ENCODE assay signal across 9 mouse cellular contexts in genomic region chr4:152286183-152286582, GRCm38 (mm10). TPM values are rescaled to one million over a fixed set of nuclear protein-coding genes. Genes with fewer than 3 reads are reported as not detected.
DNase-seq lines count a peak whose midpoint lies in the region; ATAC-seq and TF ChIP-seq lines count a peak whose summit lies in the region.
"Had no signal": no experiment of that assay in that cellular context is flagged by ENCODE, and none has a peak within 500 bp of the region (broad histone marks: within the 10 kb centered on the region; RNA-seq: fewer than 3 reads in every experiment).

No protein-coding gene starts in this region.

- no peaks in the 10 kb centered on the region for H3K9me3 ChIP-seq in liver, embryonic 11.5 days (ENCODE audit: control insufficient read depth, low read length)
- H3K9me3 ChIP-seq in liver, postnatal 0 days (ENCODE audit: low read length), result no peaks in the 10 kb centered on the region
- H3K9me3 ChIP-seq in embryonic facial prominence, embryonic 14.5 days (ENCODE audit: control insufficient read depth, low read length), result no peaks in the 10 kb centered on the region
- no peaks in the 10 kb centered on the region for H3K9me3 ChIP-seq in intestine, embryonic 15.5 days
- no peaks in the 10 kb centered on the region for H3K9me3 ChIP-seq in neural tube, embryonic 12.5 days

- H3K27ac ChIP-seq in liver, embryonic 11.5 days (ENCODE audit: low read depth, low read length), result no peak overlapping the region
- H3K27ac ChIP-seq in liver, postnatal 0 days (ENCODE audit: low read depth), result no peak overlapping the region
- H3K27ac ChIP-seq in embryonic facial prominence, embryonic 14.5 days (replicated peaks; ENCODE audit: low read depth, low read length), result no peak overlapping the region
- no peak overlapping the region for H3K27ac ChIP-seq in intestine, embryonic 15.5 days
- no peak overlapping the region for H3K27ac ChIP-seq in neural tube, embryonic 12.5 days

- TF ChIP-seq CTCF in liver, postnatal 0 days (IDR thresholded peaks at IDR 0.05; ENCODE audit: low read depth), result no peak

- DNase-seq in liver, embryonic 11.5 days (ENCODE audit: low spot score), result no peak
- no peak for DNase-seq in liver, postnatal 0 days
- no peak for DNase-seq in embryonic facial prominence, embryonic 14.5 days (ENCODE audit: low spot score)
- no peak for DNase-seq in gastrocnemius, postnatal 36 days
- DNase-seq in adrenal gland, adult 2 months, result no peak
- DNase-seq in cerebellum, adult 8-10 months, result no peak

- intact Hi-C loops in gastrocnemius, postnatal 36 days (cut with DNase I), result no loop called here

- TF ChIP-seq EP300 in liver, postnatal 0 days (IDR thresholded peaks at IDR 0.05; ENCODE audit: low read depth), result no peak

- H3K4me2 ChIP-seq in liver, embryonic 11.5 days, result peak overlapping the region; percentile 45
- no peak overlapping the region for H3K4me2 ChIP-seq in liver, postnatal 0 days (ENCODE audit: low read depth, low read length)
- peak overlapping the region; percentile 46 for H3K4me2 ChIP-seq in embryonic facial prominence, embryonic 14.5 days (ENCODE audit: low read depth, low read length)
- H3K4me2 ChIP-seq in intestine, embryonic 15.5 days (replicated peaks), result peak overlapping the region; percentile 44
- peak overlapping the region; percentile 62 for H3K4me2 ChIP-seq in neural tube, embryonic 12.5 days (replicated peaks)

- no peak for ATAC-seq in liver, embryonic 11.5 days (replicated peaks; ENCODE audit: low FRiP score)
- ATAC-seq in liver, postnatal 0 days, result no peak
- no peak for ATAC-seq in embryonic facial prominence, embryonic 14.5 days (ENCODE audit: low read depth)
- no peak for ATAC-seq in intestine, embryonic 15.5 days
- ATAC-seq in neural tube, embryonic 12.5 days (ENCODE audit: low FRiP score, low read depth), result 0 out of 2 replicates have a peak, but pooled peaks have one; percentile 26

- H3K27me3 ChIP-seq in liver, embryonic 11.5 days (replicated peaks; ENCODE audit: control insufficient read depth, insufficient read depth, low read length), result peaks cover 92% of the 10 kb centered on the region
- peaks cover 91% of the 10 kb centered on the region for H3K27me3 ChIP-seq in liver, postnatal 0 days (ENCODE audit: insufficient read depth, low read length)
- peaks cover 93% of the 10 kb centered on the region for H3K27me3 ChIP-seq in embryonic facial prominence, embryonic 14.5 days (replicated peaks; ENCODE audit: control insufficient read depth, insufficient read depth, low read length)
- H3K27me3 ChIP-seq in intestine, embryonic 15.5 days (replicated peaks), result peaks cover 88% of the 10 kb centered on the region
- peaks cover 92% of the 10 kb centered on the region for H3K27me3 ChIP-seq in neural tube, embryonic 12.5 days (replicated peaks)

- WGBS in liver, embryonic 11.5 days, result 7% methylated on average over 32 of the region's 32 CpGs
- 7% methylated on average over 30 of the region's 32 CpGs for WGBS in liver, postnatal 0 days (ENCODE audit: insufficient replicate concordance)
- WGBS in embryonic facial prominence, embryonic 14.5 days, result 3% methylated on average over 13 of the region's 32 CpGs
- WGBS in intestine, embryonic 15.5 days, result 4% methylated on average over 32 of the region's 32 CpGs
- WGBS in neural tube, embryonic 12.5 days, result under 1% methylated on average over 32 of the region's 32 CpGs

- H3K36me3 ChIP-seq in liver, embryonic 11.5 days (ENCODE audit: control insufficient read depth, insufficient read depth, low read length), result no peaks in the 10 kb centered on the region
- H3K36me3 ChIP-seq in liver, postnatal 0 days (replicated peaks; ENCODE audit: insufficient read depth, low read length), result no peaks in the 10 kb centered on the region
- peaks cover 5% of the 10 kb centered on the region; the same call in 1 of the 2 replicates for H3K36me3 ChIP-seq in embryonic facial prominence, embryonic 14.5 days (ENCODE audit: control insufficient read depth, insufficient read depth, low read length)
- H3K36me3 ChIP-seq in intestine, embryonic 15.5 days, result no peaks in the 10 kb centered on the region
- no peaks in the 10 kb centered on the region for H3K36me3 ChIP-seq in neural tube, embryonic 12.5 days

- H3K4me3 ChIP-seq in liver, embryonic 11.5 days (ENCODE audit: low read depth, low read length), result peak overlapping the region; percentile 26
- no peak overlapping the region for H3K4me3 ChIP-seq in liver, postnatal 0 days (ENCODE audit: low read depth, low read length)
- peak overlapping the region; percentile 26 for H3K4me3 ChIP-seq in embryonic facial prominence, embryonic 14.5 days (ENCODE audit: low read depth, low read length)
- peak overlapping the region; percentile 17 for H3K4me3 ChIP-seq in intestine, embryonic 15.5 days (replicated peaks)
- peak overlapping the region; percentile 29 for H3K4me3 ChIP-seq in neural tube, embryonic 12.5 days

- peaks cover 19% of the 10 kb centered on the region for H3K4me1 ChIP-seq in liver, embryonic 11.5 days (replicated peaks; ENCODE audit: control insufficient read depth, insufficient read depth, low read length)
- H3K4me1 ChIP-seq in liver, postnatal 0 days (ENCODE audit: insufficient read depth), result peaks cover 7% of the 10 kb centered on the region
- H3K4me1 ChIP-seq in embryonic facial prominence, embryonic 14.5 days (ENCODE audit: control insufficient read depth, insufficient read depth, low read length), result peaks cover 16% of the 10 kb centered on the region
- peaks cover 28% of the 10 kb centered on the region for H3K4me1 ChIP-seq in intestine, embryonic 15.5 days (replicated peaks)
- peaks cover 60% of the 10 kb centered on the region for H3K4me1 ChIP-seq in neural tube, embryonic 12.5 days

- H3K9ac ChIP-seq in liver, embryonic 11.5 days (ENCODE audit: low read depth, low read length), result no peak overlapping the region
- H3K9ac ChIP-seq in liver, postnatal 0 days (replicated peaks), result no peak overlapping the region
- 0 out of 2 replicates have a peak overlapping the region, but pooled peaks have one; percentile 19 for H3K9ac ChIP-seq in embryonic facial prominence, embryonic 14.5 days (ENCODE audit: low read depth, low read length)
- no peak overlapping the region for H3K9ac ChIP-seq in intestine, embryonic 15.5 days
- peak overlapping the region; percentile 21; the same call in 1 of the 2 replicates for H3K9ac ChIP-seq in neural tube, embryonic 12.5 days

RNA-seq across cellular contexts. Expression of gene Hes3, which starts 5.3 kb away (rescaled TPM):
- not detected in 2 replicates for polyA plus RNA-seq in liver, embryonic 11.5 days (2014; fragmentation: Nextera tagmentation; extraction: Ambion mirVana)
- not detected in 2 replicates for polyA plus RNA-seq in liver, postnatal 0 days (2015; fragmentation: Nextera tagmentation; extraction: Ambion mirVana)
- polyA plus RNA-seq in embryonic facial prominence, embryonic 14.5 days (2014; fragmentation: Nextera tagmentation; extraction: Ambion mirVana), result not detected in 2 replicates
- not detected in 2 replicates for polyA plus RNA-seq in intestine, embryonic 15.5 days (2015; fragmentation: Nextera tagmentation; extraction: Ambion mirVana)
- 0.58 and 1.1 TPM in 2 replicates for polyA plus RNA-seq in neural tube, embryonic 12.5 days (2016; fragmentation: Nextera tagmentation; extraction: Ambion mirVana)
- not detected for total RNA-seq in gastrocnemius, postnatal 36 days (2021)
- not detected for total RNA-seq in adrenal gland, adult 2 months (2021)
- 0.30 TPM in 1 of 2 replicates, not detected in the other for polyA plus RNA-seq in adrenal gland, adult 2 months (2012; rRNA removed)
- total RNA-seq: heart, postnatal 4 days had no signal

RNA-seq across cellular contexts. Expression of gene Icmt, which starts 10.8 kb away (rescaled TPM):
- polyA plus RNA-seq in liver, embryonic 11.5 days (2014; fragmentation: Nextera tagmentation; extraction: Ambion mirVana), result 20.6 and 21.1 TPM in 2 replicates
- polyA plus RNA-seq in liver, postnatal 0 days (2015; fragmentation: Nextera tagmentation; extraction: Ambion mirVana), result 5.9 and 6.9 TPM in 2 replicates
- 25.1 and 26.9 TPM in 2 replicates for polyA plus RNA-seq in embryonic facial prominence, embryonic 14.5 days (2014; fragmentation: Nextera tagmentation; extraction: Ambion mirVana)
- 17.3 and 17.6 TPM in 2 replicates for polyA plus RNA-seq in intestine, embryonic 15.5 days (2015; fragmentation: Nextera tagmentation; extraction: Ambion mirVana)
- polyA plus RNA-seq in neural tube, embryonic 12.5 days (2016; fragmentation: Nextera tagmentation; extraction: Ambion mirVana), result 23.0 and 24.7 TPM in 2 replicates
- total RNA-seq in gastrocnemius, postnatal 36 days (2021), result 10 to 100 TPM; 14.4 to 17.3 TPM
- 10 to 100 TPM; 34.6 to 49.1 TPM for total RNA-seq in adrenal gland, adult 2 months (2021)
- 39.5 and 48.3 TPM in 2 replicates for polyA plus RNA-seq in adrenal gland, adult 2 months (2012; rRNA removed)

RNA-seq across cellular contexts. Expression of gene Gpr153, which starts 12.2 kb away (rescaled TPM):
- polyA plus RNA-seq in liver, embryonic 11.5 days (2014; fragmentation: Nextera tagmentation; extraction: Ambion mirVana), result 1.9 and 2.2 TPM in 2 replicates
- 0.47 and 0.58 TPM in 2 replicates for polyA plus RNA-seq in liver, postnatal 0 days (2015; fragmentation: Nextera tagmentation; extraction: Ambion mirVana)
- polyA plus RNA-seq in embryonic facial prominence, embryonic 14.5 days (2014; fragmentation: Nextera tagmentation; extraction: Ambion mirVana), result 36.7 and 40.7 TPM in 2 replicates
- polyA plus RNA-seq in intestine, embryonic 15.5 days (2015; fragmentation: Nextera tagmentation; extraction: Ambion mirVana), result 7.3 and 8.1 TPM in 2 replicates
- 13.9 and 15.5 TPM in 2 replicates for polyA plus RNA-seq in neural tube, embryonic 12.5 days (2016; fragmentation: Nextera tagmentation; extraction: Ambion mirVana)
- 1 to 10 TPM; 7.1 to 8.0 TPM for total RNA-seq in gastrocnemius, postnatal 36 days (2021)
- total RNA-seq in adrenal gland, adult 2 months (2021), result 1 to 10 TPM; 3.5 to 8.3 TPM
- 16.6 and 22.4 TPM in 2 replicates for polyA plus RNA-seq in adrenal gland, adult 2 months (2012; rRNA removed)

RNA-seq across cellular contexts. Expression of gene Rnf207, which starts 32.6 kb away (rescaled TPM):
- 0.53 and 0.97 TPM in 2 replicates for polyA plus RNA-seq in liver, embryonic 11.5 days (2014; fragmentation: Nextera tagmentation; extraction: Ambion mirVana)
- polyA plus RNA-seq in liver, postnatal 0 days (2015; fragmentation: Nextera tagmentation; extraction: Ambion mirVana), result 0.13 TPM in 1 of 2 replicates, not detected in the other
- 0.56 and 0.84 TPM in 2 replicates for polyA plus RNA-seq in embryonic facial prominence, embryonic 14.5 days (2014; fragmentation: Nextera tagmentation; extraction: Ambion mirVana)
- 2.1 and 2.5 TPM in 2 replicates for polyA plus RNA-seq in intestine, embryonic 15.5 days (2015; fragmentation: Nextera tagmentation; extraction: Ambion mirVana)
- 5.8 and 7.3 TPM in 2 replicates for polyA plus RNA-seq in neural tube, embryonic 12.5 days (2016; fragmentation: Nextera tagmentation; extraction: Ambion mirVana)
- total RNA-seq in gastrocnemius, postnatal 36 days (2021), result not detected
- 1 to 10 TPM in 1 of 2 experiments, under 1 TPM in 1; 0.84 to 1.1 TPM for total RNA-seq in adrenal gland, adult 2 months (2021)
- 0.26 and 0.67 TPM in 2 replicates for polyA plus RNA-seq in adrenal gland, adult 2 months (2012; rRNA removed)

RNA-seq across cellular contexts. Expression of gene Rpl22, which starts 39.4 kb away (rescaled TPM):
- 546 and 596 TPM in 2 replicates for polyA plus RNA-seq in liver, embryonic 11.5 days (2014; fragmentation: Nextera tagmentation; extraction: Ambion mirVana)
- polyA plus RNA-seq in liver, postnatal 0 days (2015; fragmentation: Nextera tagmentation; extraction: Ambion mirVana), result 207 and 213 TPM in 2 replicates
- polyA plus RNA-seq in embryonic facial prominence, embryonic 14.5 days (2014; fragmentation: Nextera tagmentation; extraction: Ambion mirVana), result 395 and 470 TPM in 2 replicates
- 371 and 424 TPM in 2 replicates for polyA plus RNA-seq in intestine, embryonic 15.5 days (2015; fragmentation: Nextera tagmentation; extraction: Ambion mirVana)
- polyA plus RNA-seq in neural tube, embryonic 12.5 days (2016; fragmentation: Nextera tagmentation; extraction: Ambion mirVana), result 255 and 274 TPM in 2 replicates
- 100 to 1,000 TPM; 165 to 223 TPM for total RNA-seq in gastrocnemius, postnatal 36 days (2021)
- 100 to 1,000 TPM; 401 to 498 TPM for total RNA-seq in adrenal gland, adult 2 months (2021)
- 12.3 and 12.5 TPM in 2 replicates for polyA plus RNA-seq in adrenal gland, adult 2 months (2012; rRNA removed)

Comparison
In these comparisons a context has a peak if more than half of its experiments do, and no peak if none do; other contexts are left out.
1. H3K9ac ChIP-seq: peak in embryonic facial prominence, embryonic 14.5 days (single experiment) and neural tube, embryonic 12.5 days (single experiment); none in liver, embryonic 11.5 days (single experiment), liver, postnatal 0 days (single experiment) and intestine, embryonic 15.5 days (single experiment).